ENCODE assay signal across 9 mouse cellular contexts in the genomic region with DNA sequence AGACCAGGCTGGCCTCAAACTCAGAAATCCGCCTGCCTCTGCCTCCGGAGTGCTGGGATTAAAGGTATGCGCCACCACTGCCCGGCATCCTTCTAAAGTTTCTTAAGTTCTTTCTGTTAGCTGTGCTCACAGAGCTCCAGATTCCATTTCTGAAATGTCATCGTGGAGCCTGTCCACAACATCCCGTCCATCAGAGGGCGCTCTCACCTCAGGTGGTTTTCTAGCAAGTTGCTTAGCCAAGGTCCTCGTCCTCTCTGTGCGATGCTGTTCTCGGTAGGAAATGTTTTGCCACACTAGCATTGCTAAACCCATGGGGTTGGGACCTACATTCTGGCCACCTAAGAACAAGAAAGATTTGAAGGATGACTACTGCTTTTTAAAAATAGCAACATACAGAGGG.
A peak's percentile ranks its signal among the peaks of the same experiment; 100 is the strongest.
DNase-seq lines count a peak whose midpoint lies in the region; ATAC-seq and TF ChIP-seq lines count a peak whose summit lies in the region.
"Had no signal": no experiment of that assay in that cellular context is flagged by ENCODE, and none has a peak within 500 bp of the region (broad histone marks: within the 10 kb centered on the region; RNA-seq: fewer than 3 reads in every experiment).

No protein-coding gene starts in this region.

- H3K9ac ChIP-seq in intestine, postnatal 0 days (ENCODE audit: low read depth, low read length) = no peak overlapping the region
- H3K9ac ChIP-seq in intestine, embryonic 16.5 days (ENCODE audit: low read depth, low read length) = no peak overlapping the region
- H3K9ac ChIP-seq: lung, embryonic 15.5 days had no signal

- H3K4me3 ChIP-seq in intestine, postnatal 0 days (ENCODE audit: low read depth, low read length) = no peak overlapping the region
- no peak overlapping the region for H3K4me3 ChIP-seq in intestine, embryonic 16.5 days (ENCODE audit: low read length)
- H3K4me3 ChIP-seq in embryonic facial prominence, embryonic 10.5 days = no peak overlapping the region
- H3K4me3 ChIP-seq: lung, embryonic 15.5 days had no signal

- no peaks in the 10 kb centered on the region for H3K4me1 ChIP-seq in intestine, postnatal 0 days (replicated peaks; ENCODE audit: control insufficient read depth, insufficient read depth, low read length)
- no peaks in the 10 kb centered on the region for H3K4me1 ChIP-seq in intestine, embryonic 16.5 days (ENCODE audit: control insufficient read depth, insufficient read depth, low read length)
- H3K4me1 ChIP-seq in embryonic facial prominence, embryonic 10.5 days = no peaks in the 10 kb centered on the region
- H3K4me1 ChIP-seq: lung, embryonic 15.5 days had no signal

- H3K9me3 ChIP-seq in intestine, postnatal 0 days (ENCODE audit: control insufficient read depth) = no peaks in the 10 kb centered on the region
- H3K9me3 ChIP-seq in intestine, embryonic 16.5 days (ENCODE audit: control insufficient read depth, low read length) = no peaks in the 10 kb centered on the region
- H3K9me3 ChIP-seq in embryonic facial prominence, embryonic 10.5 days = no peaks in the 10 kb centered on the region
- H3K9me3 ChIP-seq: lung, embryonic 15.5 days had no signal

- H3K4me2 ChIP-seq in intestine, postnatal 0 days (replicated peaks; ENCODE audit: low read depth) = no peak overlapping the region
- H3K4me2 ChIP-seq in intestine, embryonic 16.5 days (ENCODE audit: low read depth, low read length) = no peak overlapping the region
- H3K4me2 ChIP-seq: lung, embryonic 15.5 days had no signal

- TF ChIP-seq CTCF in intestine, postnatal 0 days (IDR thresholded peaks at IDR 0.05; ENCODE audit: low read depth) = peak; percentile 70

- no peak overlapping the region for H3K27ac ChIP-seq in intestine, postnatal 0 days (ENCODE audit: low read depth, low read length)
- no peak overlapping the region for H3K27ac ChIP-seq in intestine, embryonic 16.5 days (ENCODE audit: low read length)
- no peak overlapping the region for H3K27ac ChIP-seq in embryonic facial prominence, embryonic 10.5 days (replicated peaks)
- H3K27ac ChIP-seq: lung, embryonic 15.5 days had no signal

- peak; percentile 26 for DNase-seq in Muller cell, postnatal 12 days (ENCODE audit: inconsistent ontology term)
- DNase-seq in embryonic facial prominence, embryonic 10.5 days (ENCODE audit: low spot score) = peak; percentile 16
- DNase-seq in kidney, postnatal 25 days = peak; percentile 63 to 79
- DNase-seq in lung, postnatal 10 days = peak; percentile 76
- DNase-seq in spleen, postnatal 10 days (ENCODE audit: low spot score in 2 of 2) = peak; percentile 32 to 75

- 85% methylated on average over 10 of the region's 10 CpGs for WGBS in intestine, postnatal 0 days
- WGBS in intestine, embryonic 16.5 days = 84% methylated on average over 10 of the region's 10 CpGs
- 88% methylated on average over 10 of the region's 10 CpGs for WGBS in embryonic facial prominence, embryonic 10.5 days

- H3K27me3 ChIP-seq in intestine, postnatal 0 days (replicated peaks; ENCODE audit: control insufficient read depth, insufficient read depth, low read length) = no peaks in the 10 kb centered on the region
- no peaks in the 10 kb centered on the region for H3K27me3 ChIP-seq in intestine, embryonic 16.5 days (replicated peaks; ENCODE audit: control insufficient read depth, insufficient read depth, low read length)
- no peaks in the 10 kb centered on the region for H3K27me3 ChIP-seq in embryonic facial prominence, embryonic 10.5 days (replicated peaks; ENCODE audit: low read depth, poor library complexity, severe bottlenecking)
- H3K27me3 ChIP-seq: lung, embryonic 15.5 days had no signal

- H3K36me3 ChIP-seq in intestine, postnatal 0 days (ENCODE audit: control insufficient read depth, insufficient read depth) = peaks cover 9% of the 10 kb centered on the region; the same call in 1 of the 2 replicates
- H3K36me3 ChIP-seq in intestine, embryonic 16.5 days (ENCODE audit: control insufficient read depth, insufficient read depth, low read length) = no peaks in the 10 kb centered on the region; the same call in 1 of the 2 replicates
- peaks cover 34% of the 10 kb centered on the region for H3K36me3 ChIP-seq in embryonic facial prominence, embryonic 10.5 days (replicated peaks)

- no peak for ATAC-seq in intestine, postnatal 0 days
- ATAC-seq in intestine, embryonic 16.5 days = no peak
- ATAC-seq in activated CD4-positive, CD25-positive, alpha-beta regulatory T cell, adult 4 months = no peak

Comparison
In these comparisons a context has a peak if more than half of its experiments do, and no peak if none do; other contexts are left out.
1. DNase-seq: peak in every context shown above with its lines; median percentile 76 in lung, postnatal 10 days; 71 in kidney, postnatal 25 days; 54 in spleen, postnatal 10 days; 26 in Muller cell, postnatal 12 days; 16 in embryonic facial prominence, embryonic 10.5 days.